Mouse (Mus musculus) monocyte, adult 2 months (primary cell): ENCODE results near the gene Spint5.

Experiments used
- DNase-seq, 2 experiments: peaks; one replicate each; pipeline ENCODE4 v3.0.0; 2022; ENCODE audit warnings: low spot score in 2 of 2, low read depth in 1 of 2

The Spint5 gene

DNA sequence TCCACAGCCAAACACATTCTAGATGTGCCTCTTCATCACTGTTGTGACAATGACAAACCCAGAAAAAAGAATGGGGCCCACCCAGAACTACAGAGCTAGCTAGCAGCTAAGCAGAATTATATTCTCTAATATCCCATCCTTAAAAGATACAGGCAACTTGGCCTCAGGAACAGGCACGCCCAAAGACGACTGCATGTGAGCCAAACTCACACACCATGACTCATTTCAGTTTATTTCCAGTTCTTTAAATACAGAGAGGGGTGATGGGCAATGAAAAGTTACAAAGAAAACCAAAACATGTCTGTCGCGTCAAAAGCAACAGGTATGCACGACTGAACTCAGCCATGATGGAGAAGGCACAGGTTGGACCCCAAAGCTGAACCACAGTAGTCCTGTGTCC is 20.3 kb downstream of the Spint5 start:
- DNase-seq: no peak

- no peak for DNase-seq
Measured at GRCm38 (mm10) chr2:164737377-164738090, 22.4 kb downstream of the Spint5 start.

DNA sequence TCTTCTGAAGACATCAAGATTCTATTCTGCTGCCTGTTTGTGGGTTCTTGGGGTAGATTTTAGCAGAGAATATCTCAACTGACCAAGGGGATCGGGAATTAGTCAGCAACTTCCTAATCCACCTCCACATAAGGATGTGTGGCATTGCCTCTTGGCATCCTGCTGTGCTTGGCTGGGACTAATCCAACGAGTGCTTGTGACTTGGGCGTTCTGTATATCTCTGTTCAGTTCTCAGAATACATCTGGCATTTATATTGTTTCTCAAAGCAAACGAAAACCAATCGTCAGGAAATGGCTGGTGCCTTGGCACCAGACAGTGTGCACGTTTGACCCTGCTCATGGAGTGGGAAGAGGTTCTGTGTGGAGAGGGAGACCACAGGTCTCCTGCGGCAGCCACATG is 24.8 kb downstream of the Spint5 start:
- DNase-seq: no peak

DNA sequence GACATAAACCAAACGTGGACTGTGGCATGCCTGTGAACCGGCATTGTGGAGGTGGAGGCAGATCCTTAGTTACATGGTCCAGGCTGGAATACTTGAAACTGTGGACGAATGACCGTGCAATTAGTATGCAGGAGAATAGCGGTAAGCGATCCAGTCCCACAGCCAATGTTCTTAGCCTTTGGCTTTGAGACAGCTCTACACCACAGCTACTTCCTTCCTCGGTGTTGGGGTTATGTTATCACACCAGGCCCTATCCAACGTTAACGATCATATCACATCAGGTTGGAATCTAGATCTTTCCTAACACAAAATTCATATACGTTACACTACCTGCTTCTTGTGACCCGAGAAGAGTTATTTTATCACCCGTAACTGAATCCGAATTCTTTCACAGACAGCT is 29.9 kb downstream of the Spint5 start:
- no peak for DNase-seq

DNA sequence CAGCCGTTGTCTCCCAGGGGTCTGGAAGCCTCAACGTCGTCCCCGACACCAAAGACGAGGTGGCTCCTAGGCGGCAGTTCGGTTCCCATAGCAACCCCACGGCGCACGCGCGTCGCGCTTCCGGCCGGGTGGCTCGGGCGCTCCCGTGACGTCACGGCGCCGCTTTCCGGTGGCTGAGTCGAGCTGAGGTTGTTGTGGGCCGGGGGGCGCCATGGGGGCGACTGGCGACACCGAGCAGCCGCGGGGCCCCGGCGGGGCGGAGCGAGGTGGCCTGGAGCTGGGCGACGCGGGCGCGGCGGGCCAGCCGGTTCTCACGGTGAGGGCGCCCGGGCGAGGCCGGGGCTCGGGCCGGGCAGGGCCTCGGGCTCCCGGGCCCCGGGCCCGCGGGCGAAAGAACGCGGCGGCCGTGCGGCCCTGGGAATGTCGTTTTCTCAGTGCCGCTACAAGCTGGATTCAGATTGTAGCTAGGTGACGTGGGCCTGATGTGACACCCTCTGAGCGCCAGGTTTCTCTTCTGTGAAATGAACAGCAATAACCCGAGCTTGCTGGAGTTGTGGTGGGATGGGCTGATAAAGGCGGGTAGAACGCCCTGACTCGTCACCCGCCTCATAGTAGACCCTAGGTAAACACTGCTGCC is 30.9 kb downstream of the Spint5 start, which contains the start of the genes Wfdc3 and Dnttip1:
Gene Wfdc3, minus strand, starts transcription at position 89 of the 637 bp plus-strand sequence.
Gene Dnttip1, plus strand, starts transcription at position 141 of the 637 bp plus-strand sequence.
- DNase-seq: peak; percentile 68 to 85

- DNase-seq: no peak
Measured at GRCm38 (mm10) chr2:164746693-164747092, 31.6 kb downstream of the Spint5 start.

GRCm38 (mm10) chr2:164748191-164748590 is 33.1 kb downstream of the Spint5 start:
- DNase-seq: no peak

- no peak for DNase-seq
Measured at GRCm38 (mm10) chr2:164748991-164749390, 33.9 kb downstream of the Spint5 start.

- DNase-seq: no peak
Measured at GRCm38 (mm10) chr2:164752454-164752853, 37.3 kb downstream of the Spint5 start.

DNA sequence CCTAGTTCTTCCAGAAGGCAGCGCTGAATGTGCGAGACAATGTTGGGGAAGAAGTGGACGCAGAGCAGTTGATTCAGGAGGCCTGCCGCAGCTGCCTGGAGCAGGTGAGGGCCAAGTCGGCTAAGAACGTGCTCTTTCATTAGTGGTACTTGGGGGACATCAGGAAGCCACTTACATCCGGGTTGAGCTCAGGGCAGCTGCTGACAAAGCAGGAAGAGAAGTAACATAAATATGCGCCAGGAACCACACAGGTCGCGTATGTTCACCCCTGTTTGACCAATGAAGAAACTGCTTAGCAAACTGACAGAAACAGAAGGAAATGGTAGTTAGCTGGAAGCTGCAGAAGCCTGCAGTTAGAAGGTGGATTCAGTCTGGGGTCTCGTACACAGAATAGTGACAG is 39.0 kb downstream of the Spint5 start:
- no peak for DNase-seq

GRCm38 (mm10) chr2:164754800-164755199 is 39.7 kb downstream of the Spint5 start:
- DNase-seq: no peak

DNA sequence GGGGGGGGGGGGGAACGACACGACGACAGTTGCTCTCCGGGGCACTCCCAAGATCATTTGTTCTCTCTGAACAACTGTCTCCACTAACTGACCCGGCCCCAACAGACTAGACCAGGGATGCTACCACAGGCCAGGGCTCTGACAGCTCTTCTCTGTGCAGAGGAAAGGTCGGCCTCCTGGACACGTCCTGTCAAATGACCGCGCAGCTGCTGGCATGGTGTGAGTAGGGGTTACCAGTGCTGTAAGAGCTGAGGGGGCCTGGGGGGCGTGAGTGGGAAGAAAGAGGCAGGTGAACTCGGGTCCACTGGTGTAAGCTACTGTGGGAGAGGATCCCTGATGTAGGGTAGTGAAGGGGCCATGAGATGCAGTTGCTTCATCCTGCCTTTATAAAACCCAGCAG is 42.7 kb downstream of the Spint5 start:
- DNase-seq: no peak

DNA sequence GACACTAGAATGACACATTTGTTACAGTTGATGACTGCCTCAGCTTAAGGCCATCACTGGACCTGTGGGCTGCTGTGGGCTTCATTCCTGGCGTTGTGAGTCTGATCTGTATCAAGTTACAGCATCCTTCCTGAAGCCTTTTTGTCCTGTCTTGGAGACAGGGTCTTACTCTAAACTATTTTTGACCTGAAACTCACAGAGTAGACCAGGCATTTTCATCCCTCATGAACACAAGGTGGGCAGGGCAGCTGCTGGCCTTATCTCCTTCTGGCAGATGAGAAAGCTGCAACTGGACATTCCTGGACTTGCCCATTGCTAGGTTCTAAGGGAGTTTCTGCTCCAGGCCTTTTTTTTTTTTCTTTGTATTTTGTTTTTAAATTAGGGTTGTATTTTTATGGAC is 43.6 kb downstream of the Spint5 start:
- DNase-seq: no peak

GRCm38 (mm10) chr2:164760059-164760833 is 45.1 kb downstream of the Spint5 start:
- DNase-seq: no peak

DNA sequence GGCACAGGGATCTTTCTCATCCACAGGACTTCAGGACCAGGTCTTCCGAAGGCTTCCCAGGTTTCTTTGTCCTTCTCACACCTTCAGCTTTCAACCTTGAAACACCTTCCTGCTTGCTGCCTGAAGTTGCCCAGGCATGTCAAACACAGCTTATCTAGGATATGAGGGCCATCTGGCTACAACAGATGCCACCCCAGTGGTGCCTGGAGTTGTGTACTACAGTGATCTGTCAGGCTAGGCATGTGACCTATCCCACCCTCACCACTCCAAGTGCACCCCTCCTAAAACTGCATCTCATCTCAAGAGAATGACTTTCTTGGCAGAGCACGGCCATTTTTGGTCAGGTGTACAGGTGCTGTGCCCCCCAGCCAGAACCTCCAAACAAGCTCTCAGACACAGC is 46.4 kb downstream of the Spint5 start:
- DNase-seq: no peak

DNA sequence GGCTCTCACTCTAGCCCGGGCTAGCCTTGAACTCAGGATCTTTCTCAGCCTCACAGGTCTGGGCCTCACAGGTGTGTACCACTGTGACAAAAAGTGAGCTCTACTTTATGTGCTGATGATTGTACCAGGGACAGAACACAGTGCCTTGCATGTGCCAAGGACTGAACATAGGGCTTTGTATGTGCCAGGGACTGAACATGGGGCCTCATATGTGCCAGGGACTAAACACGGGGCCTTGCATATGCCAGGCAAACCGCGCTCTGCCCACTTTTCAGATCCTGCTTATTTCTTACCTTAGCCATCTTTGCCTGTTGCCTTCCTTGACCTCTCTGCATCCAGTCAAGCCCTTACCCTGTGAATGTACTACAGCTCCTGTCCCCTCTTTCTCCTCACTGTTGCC is 46.9 kb downstream of the Spint5 start:
- DNase-seq: no peak

DNA sequence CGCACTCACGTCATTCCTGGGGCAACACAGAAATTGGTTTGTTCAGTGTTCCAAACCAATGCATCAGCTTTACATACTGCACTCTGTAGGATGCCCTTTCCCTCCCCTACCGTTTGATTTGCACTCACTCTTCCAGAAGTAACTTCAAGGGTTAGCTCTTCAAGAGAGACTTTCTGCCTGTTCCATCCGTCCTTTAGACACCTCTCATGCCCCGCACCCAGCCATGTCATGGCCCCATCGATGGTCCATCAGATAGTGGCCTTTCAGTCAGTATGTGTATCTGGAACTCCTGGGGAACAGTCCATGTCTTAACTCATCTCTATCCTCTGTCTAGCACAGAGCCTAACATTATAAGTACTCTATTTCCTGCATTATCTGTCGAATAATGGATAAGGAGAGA is 47.5 kb downstream of the Spint5 start:
- no peak for DNase-seq

DNA sequence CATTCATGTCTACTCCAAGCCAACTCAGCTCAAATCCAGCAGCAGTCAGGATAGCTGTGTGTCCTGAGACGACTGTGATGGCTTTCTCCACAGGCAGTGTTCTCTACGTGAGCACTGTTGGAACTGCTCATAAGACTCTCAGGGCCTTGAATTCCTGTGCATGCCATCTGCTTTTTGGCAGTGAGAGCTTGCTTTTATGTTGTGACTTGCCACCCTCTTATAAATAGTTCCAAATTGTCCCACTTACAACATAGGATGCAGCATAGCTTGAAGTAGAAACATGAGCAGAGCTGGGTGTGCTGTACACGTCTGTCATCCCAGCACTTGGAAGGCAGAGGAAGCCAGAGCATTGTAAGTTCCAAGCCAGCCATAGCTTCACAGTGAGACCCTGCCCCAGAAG is 50.7 kb downstream of the Spint5 start:
- no peak for DNase-seq
